Mouse (Mus musculus) adrenal gland, adult 18-20 months (tissue): ENCODE data around the gene Ints12. TPM values are rescaled to one million over a fixed set of nuclear protein-coding genes. Genes with fewer than 3 reads are reported as not detected.

ENCODE experiments used
- DNase-seq, 2 experiments: peaks; one replicate each; pipeline ENCODE4 v3.0.0; 2021 to 2022; ENCODE audit warnings: low spot score in 2 of 2
- total RNA-seq, 2 experiments: library from RNA; stranded (reverse); gene quantifications; 1 replicate in 1 of 2; 2 replicates in 1 of 2; pipeline ENCODE4 v1.2.3; 2021

Ints12 gene
- total RNA-seq, 2 experiments from 2014 or later, result 12.3 TPM

DNA sequence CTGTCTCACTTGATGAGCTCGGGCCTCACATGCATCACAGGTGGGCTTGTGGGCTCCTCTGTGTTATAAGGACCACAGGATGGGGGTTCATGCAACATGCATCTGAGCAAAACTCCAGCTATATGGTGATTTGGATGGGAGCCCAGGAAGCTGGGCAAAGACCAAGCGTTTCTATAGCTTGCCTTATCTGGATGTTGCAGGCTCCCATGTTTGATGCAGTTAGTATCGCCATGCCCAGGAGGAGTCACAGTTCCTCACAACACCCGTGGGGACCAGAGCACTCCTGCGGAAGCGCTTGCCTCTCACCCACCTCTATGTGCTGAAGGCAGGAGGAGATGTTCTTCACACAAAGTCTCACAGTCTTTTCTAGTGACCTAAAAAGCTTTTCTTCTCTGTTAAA lies 50.2 kb downstream of the Ints12 start:
- DNase-seq, result no peak

DNA sequence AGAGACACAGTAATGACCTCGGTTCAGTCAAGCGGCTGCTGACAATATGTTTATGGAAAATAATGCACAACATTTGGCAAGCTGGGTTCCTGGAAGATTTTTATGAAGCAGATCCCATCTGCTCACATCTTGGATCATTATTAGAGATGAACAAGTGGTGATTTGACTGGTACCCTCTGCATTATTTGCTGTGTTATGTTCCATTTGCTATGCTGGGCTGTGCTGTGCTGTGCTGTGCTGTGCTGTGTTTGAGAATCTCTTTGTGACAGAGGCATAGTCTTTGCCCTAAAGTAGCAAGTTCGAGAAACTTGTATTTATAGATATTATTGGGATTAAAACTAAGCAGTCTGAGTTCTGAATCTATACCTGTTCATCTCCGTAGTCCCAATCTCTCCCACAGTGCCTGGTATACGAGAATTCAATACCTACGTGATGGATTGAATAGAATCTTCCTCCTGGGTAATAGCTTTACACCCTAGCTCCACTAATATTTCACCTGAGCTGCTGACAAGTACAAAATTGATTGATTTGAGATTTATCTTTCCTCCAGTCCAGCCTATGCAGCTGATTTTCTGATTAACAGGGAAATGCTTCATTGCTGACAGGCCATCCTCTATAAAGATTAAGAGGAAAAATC lies 53.0 kb downstream of the Ints12 start:
- no peak for DNase-seq

DNA sequence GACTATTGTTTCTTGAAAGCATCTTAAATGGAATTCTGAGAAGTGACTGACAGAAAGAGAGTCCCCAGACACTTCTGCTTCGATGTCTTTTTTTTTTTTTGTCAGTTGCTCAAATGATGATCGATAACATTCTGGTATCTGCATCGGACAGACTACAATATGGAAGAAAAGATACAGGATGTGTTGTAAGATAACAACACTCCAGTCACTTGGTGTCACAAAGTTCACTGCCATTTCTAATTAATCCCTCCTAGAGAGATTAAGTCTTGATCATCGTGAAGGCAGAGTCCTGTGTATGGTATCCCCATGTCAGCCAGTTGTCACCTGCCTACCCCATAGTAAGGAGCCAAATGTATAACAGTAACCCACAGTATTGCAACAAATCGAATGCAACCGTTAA lies 60.0 kb downstream of the Ints12 start:
- no peak for DNase-seq

- no peak for DNase-seq
Measured at GRCm38 (mm10) chr3:133152831-133153230, 61.2 kb downstream of the Ints12 start.

DNA sequence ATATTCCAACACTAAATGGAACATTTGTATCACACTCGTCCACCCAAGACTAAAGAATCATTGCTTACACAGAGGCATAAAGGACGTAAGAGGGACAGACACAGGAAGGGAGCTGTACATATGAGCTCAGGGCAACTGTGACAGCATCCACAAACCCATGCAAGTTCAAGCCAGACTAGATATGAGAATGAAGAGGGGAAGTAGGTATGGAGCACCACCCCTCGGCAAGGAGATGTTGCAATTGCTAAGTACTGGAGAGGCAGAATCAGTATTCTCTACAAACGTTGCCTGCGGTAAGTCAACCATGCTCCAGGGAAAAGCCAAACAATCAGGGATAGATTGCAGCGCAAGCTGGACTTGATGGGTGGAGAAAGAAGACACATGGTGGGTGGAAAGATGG lies 62.0 kb downstream of the Ints12 start:
- no peak for DNase-seq

DNA sequence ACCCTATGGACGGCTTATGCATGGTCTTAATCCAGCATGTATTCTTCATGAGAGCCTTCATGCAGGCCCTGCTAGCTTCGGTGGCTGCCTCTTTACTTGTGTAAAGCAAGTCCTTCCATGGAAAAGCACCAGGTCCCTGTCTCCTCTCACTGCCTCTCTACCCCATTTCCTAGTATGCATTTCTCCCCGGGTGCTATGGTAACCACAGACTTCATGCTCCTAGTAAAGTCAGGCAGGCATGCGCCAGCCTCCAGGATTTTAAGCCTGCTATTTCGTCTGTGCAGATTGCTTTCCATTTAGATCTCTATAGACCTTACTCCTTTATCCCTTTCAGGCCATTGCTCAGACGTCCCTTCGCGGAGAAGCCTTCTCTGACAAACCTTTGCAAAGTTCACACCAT lies 63.0 kb downstream of the Ints12 start:
- DNase-seq, result no peak

DNA sequence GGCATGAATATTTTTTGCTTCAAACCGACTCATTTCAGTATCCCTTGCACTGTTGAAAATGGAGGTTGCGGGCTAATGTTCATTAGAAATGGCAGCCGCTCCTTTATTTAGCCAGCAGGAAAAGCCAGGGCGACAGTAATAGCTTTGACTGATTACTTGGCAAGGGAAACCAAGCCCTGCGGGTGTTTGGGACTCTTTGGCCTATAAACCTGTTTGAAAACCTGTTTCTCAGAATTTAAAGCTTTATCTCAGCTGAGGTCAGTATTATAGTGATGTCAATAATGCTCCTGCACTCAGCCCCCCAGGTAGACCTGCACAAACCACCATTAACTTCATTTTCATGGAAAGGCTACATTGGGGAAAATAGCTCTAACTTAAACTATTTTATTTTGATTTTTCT lies 66.6 kb downstream of the Ints12 start:
- no peak for DNase-seq

Other genes with a start within 250 kb of the Ints12 start
- gene Npnt, start 141.5 kb upstream of the Ints12 start, total RNA-seq, result 10 to 100 TPM; 10.5 to 10.7 TPM
- gene Gstcd, start 193 bp downstream of the Ints12 start, total RNA-seq, result 1 to 10 TPM; 7.9 to 9.3 TPM
- gene Arhgef38, start 143.1 kb downstream of the Ints12 start, total RNA-seq, result not detected
- 10 to 100 TPM; 54.6 to 68.5 TPM for gene Ppa2, start 218.3 kb downstream of the Ints12 start, total RNA-seq